Mouse (Mus musculus) kidney, embryonic 14.5 days (tissue): ENCODE results near the gene Slc9a3r1. TPM values are rescaled to one million over a fixed set of nuclear protein-coding genes. Genes with fewer than 3 reads are reported as not detected.

Experiments used
- ATAC-seq: fragments of 200-750 bp; cut with Nextera tagmentation; 2 replicates; pipeline ENCODE4 v1.8.0; 2017; ENCODE audit warnings: moderate number of reproducible peaks, mild to moderate bottlenecking, moderate TSS enrichment, moderate library complexity; ENCODE audit not compliant: low FRiP score, low TSS enrichment
- H3K27ac ChIP-seq: fragments of 300-500 bp; sonication (generic); 2 replicates; pipeline ENCODE4 v1.5.1; 2014; ENCODE audit warnings: low read depth, mild to moderate bottlenecking, low read length, moderate library complexity, mixed read lengths
- H3K27me3 ChIP-seq: fragments of 300-500 bp; sonication (generic); 2 replicates; pipeline ENCODE4 v1.6.1; 2014; ENCODE audit warnings: mild to moderate bottlenecking, low read length; ENCODE audit not compliant: control insufficient read depth, insufficient read depth
- H3K36me3 ChIP-seq: fragments of 300-500 bp; sonication (generic); 2 replicates; pipeline ENCODE4 v1.6.1; 2014; ENCODE audit warnings: low read length, mixed read lengths; ENCODE audit not compliant: control insufficient read depth, insufficient read depth
- H3K4me1 ChIP-seq: fragments of 300-500 bp; sonication (generic); 2 replicates; pipeline ENCODE4 v1.6.1; 2014; ENCODE audit warnings: low read length, mixed read lengths; ENCODE audit not compliant: control insufficient read depth, insufficient read depth
- H3K4me2 ChIP-seq: fragments of 300-500 bp; sonication (generic); replicated peaks from 2 replicates; pipeline ENCODE4 v1.6.1; 2014; ENCODE audit warnings: low read depth, mild to moderate bottlenecking, low read length
- H3K4me3 ChIP-seq: fragments of 300-500 bp; sonication (generic); 2 replicates; pipeline ENCODE4 v1.5.1; 2014; ENCODE audit warnings: mild to moderate bottlenecking, low read length
- H3K9ac ChIP-seq: fragments of 300-500 bp; sonication (generic); 2 replicates; pipeline ENCODE4 v1.6.1; 2014; ENCODE audit warnings: low read depth, mild to moderate bottlenecking, low read length, moderate library complexity
- H3K9me3 ChIP-seq: fragments of 300-500 bp; sonication (generic); 2 replicates; pipeline ENCODE4 v1.6.1; 2016; ENCODE audit warnings: low read length; ENCODE audit not compliant: control insufficient read depth
- WGBS: fragments of 180-500 bp; shearing (Covaris S2); extraction: QIAGEN DNeasy Blood & Tissue Kit; methylation state at CpG from one replicate; pipeline ENCODE4 v1.1.7; 2014; 5-methylcytosine and 5-hydroxymethylcytosine counted together
- polyA plus RNA-seq: library from polyadenylated mRNA; unstranded; fragments of >200 nt; fragmentation: Nextera tagmentation; extraction: Ambion mirVana; gene quantifications from 2 replicates; pipeline ENCODE4 v1.2.1, GENCODE M21; 2014

Slc9a3r1 gene
- polyA plus RNA-seq, 1 experiment from 2014 or later: 110 TPM

DNA sequence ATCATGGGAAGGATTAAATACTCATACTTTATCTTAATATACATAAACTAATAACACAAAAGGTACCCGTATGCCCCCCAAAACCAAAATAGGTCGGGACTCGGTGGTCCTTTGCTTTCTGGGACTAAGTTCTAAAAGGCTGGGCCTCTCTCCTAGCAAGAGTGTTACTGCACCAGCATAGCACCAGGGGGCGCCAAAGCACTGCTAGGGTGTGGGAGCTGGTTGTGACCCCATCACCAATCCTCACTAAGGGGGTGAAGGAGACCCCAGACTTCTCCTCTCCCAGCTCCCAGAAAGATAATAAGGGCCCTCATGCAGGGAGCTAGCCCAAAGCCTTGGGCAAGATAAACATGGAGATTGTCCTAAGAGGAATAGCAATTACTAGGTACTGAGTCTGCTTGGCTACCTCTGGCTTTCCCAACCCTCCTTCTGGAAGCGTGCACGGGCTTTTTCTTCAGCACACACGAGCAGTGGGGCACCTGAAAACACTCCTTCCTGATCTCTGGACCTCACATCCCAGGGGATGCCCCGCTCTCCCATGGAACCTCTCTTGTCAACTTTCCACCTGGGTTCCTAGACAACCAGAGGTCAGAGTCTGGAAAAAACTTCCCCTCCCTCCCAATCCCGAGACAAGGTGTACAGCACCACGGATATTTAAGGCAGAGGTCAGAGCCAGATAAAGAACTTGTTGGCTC lies 2.1 kb upstream of the Slc9a3r1 start:
- ATAC-seq: no peak
- 31% methylated on average over 10 of the region's 10 CpGs for WGBS
- Histone ChIP-seq H3K27ac (no peak overlapping the region), H3K9me3 (no peaks in the 10 kb centered on the region), H3K9ac (no peak overlapping the region), H3K4me2 (no peak overlapping the region), H3K36me3 (no peaks in the 10 kb centered on the region), H3K4me3 (no peak overlapping the region), H3K4me1 (peaks cover 27% of the 10 kb centered on the region; the same call in 1 of the 2 replicates), H3K27me3 (peaks cover 3% of the 10 kb centered on the region; the same call in 1 of the 2 replicates)

DNA sequence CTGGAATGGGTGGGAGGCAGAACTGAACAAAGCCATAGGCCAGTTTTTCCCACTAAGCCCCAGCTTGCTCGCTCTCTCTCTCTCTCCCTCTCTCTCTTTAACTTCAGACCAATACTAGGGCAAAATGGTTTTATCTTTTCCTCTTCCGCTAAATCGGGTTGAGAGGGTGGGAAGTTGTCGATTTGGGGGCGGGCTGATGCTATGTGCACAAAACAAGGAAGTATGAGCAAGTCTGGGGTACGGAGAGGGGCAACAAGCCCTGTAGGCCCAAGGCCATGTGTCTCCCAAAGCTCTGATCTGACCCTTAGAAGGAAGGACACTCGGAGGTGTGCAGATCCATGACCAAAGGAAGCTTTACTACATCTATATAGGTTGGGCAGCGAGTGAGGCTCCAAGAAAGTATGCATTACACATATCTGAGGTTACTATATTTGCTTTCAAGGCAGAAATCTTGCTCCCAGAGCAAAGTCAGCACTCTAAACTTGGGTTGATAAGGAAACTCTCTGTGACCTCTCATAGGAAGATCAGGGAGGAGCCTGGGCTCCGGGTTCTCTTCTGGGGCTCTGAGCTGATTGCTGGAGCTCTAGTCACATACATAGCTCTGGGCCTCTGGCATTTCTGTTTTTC lies 1.4 kb upstream of the Slc9a3r1 start:
- no peaks in the 10 kb centered on the region for H3K9me3 ChIP-seq
- no peak overlapping the region for H3K9ac ChIP-seq
- no peak overlapping the region for H3K4me2 ChIP-seq
- no peak overlapping the region for H3K4me3 ChIP-seq
- H3K27ac ChIP-seq: no peak overlapping the region
- H3K4me1 ChIP-seq: peaks cover 27% of the 10 kb centered on the region; the same call in 1 of the 2 replicates
- H3K27me3 ChIP-seq: peaks cover 3% of the 10 kb centered on the region; the same call in 1 of the 2 replicates
- no peaks in the 10 kb centered on the region for H3K36me3 ChIP-seq
- ATAC-seq: no peak
- 71% methylated on average over 9 of the region's 9 CpGs for WGBS

DNA sequence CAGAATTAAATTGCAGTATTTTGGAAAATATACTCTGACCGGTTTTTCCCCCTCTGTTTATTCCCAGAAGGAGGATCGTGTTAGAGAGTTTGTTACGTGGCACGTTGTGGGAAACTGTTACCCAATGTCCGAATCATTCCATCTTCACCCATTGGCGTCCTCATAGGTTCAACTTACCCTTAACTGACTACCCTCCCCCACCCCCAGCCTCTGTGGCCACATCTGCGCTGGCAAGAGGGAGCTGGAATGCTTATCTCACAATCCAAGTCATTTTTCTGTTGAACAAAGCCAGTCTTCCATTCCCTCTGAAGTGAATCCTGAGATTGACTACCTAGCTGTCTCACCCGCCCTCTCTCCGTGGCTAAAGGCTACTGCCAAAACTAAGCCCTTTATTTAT lies 938 bp upstream of the Slc9a3r1 start:
- Histone ChIP-seq H3K9ac (0 out of 2 replicates have a peak overlapping the region, but pooled peaks have one; percentile 45), H3K27me3 (peaks cover 3% of the 10 kb centered on the region; the same call in 1 of the 2 replicates), H3K27ac (no peak overlapping the region), H3K4me2 (peak overlapping the region; percentile 79), H3K4me1 (peaks cover 27% of the 10 kb centered on the region; the same call in 1 of the 2 replicates), H3K4me3 (peak overlapping the region; percentile 56), H3K9me3 (no peaks in the 10 kb centered on the region), H3K36me3 (no peaks in the 10 kb centered on the region)
- no peak for ATAC-seq
- WGBS: 27% methylated on average over 9 of the region's 9 CpGs

DNA sequence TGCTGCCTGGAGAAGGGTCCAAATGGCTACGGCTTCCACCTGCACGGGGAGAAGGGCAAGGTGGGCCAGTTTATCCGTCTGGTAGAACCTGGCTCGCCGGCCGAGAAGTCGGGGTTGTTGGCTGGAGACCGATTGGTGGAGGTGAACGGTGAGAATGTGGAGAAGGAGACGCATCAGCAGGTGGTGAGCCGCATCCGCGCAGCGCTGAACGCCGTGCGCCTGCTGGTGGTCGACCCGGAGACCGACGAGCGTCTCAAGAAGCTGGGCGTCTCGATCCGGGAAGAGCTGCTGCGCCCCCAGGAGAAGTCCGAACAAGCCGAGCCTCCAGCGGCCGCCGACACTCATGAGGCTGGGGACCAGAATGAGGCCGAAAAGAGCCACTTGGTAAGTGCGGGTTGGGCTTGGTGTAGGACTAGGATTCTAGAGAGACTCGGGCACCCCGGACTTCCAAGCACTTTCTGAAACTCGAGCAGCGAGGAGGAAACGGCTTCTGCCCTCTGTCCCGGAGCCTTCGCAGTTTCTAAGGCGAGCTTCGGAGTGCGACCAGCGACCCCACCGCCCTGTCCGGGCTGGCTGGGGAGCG lies 518 bp downstream of the Slc9a3r1 start:
- Histone ChIP-seq H3K4me1 (peaks cover 21% of the 10 kb centered on the region; the same call in 1 of the 2 replicates), H3K27ac (peak overlapping the region; percentile 82; the same call in 1 of the 2 replicates), H3K9me3 (no peaks in the 10 kb centered on the region), H3K27me3 (peaks cover 3% of the 10 kb centered on the region; the same call in 1 of the 2 replicates), H3K36me3 (no peaks in the 10 kb centered on the region), H3K9ac (peak overlapping the region; percentile 48), H3K4me3 (peak overlapping the region; percentile 56), H3K4me2 (peak overlapping the region; percentile 79)
- 0 out of 2 replicates have a peak, but pooled peaks have one; percentile 1 for ATAC-seq
- WGBS: under 1% methylated on average over 47 of the region's 47 CpGs

DNA sequence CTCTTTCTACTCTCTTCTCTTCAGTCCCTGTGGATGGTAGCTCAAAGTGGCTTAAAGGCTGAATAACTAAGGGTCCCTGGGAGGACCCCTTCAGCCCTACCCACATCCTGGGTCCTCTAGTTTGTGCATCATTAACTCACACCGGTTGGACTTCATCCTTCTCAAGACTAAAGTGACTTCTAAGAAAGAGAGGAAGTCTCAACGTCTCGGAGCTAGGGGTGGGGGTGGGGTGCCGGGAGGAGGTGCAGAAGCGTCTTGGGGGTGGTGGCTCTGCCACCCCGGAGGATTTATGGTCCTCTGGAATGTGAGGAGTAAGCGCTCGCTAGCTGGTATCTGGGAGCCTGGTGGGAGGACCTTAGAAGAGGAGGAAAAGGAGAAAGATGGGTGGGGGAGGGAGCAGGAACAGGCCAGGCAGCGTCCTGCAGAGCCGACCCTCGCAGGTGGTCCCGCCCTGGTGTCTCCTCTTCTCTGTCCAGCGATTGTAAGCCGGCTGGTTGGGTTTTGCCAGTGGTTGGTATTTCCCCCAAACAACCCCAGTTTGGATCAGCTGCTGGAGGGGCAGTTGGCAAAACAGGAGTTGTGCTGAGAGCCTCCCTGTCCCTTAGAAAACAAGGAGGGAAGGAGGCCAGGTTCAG lies 1.3 kb downstream of the Slc9a3r1 start:
- WGBS: 1% methylated on average over 12 of the region's 14 CpGs
- peaks cover 3% of the 10 kb centered on the region; the same call in 1 of the 2 replicates for H3K27me3 ChIP-seq

DNA sequence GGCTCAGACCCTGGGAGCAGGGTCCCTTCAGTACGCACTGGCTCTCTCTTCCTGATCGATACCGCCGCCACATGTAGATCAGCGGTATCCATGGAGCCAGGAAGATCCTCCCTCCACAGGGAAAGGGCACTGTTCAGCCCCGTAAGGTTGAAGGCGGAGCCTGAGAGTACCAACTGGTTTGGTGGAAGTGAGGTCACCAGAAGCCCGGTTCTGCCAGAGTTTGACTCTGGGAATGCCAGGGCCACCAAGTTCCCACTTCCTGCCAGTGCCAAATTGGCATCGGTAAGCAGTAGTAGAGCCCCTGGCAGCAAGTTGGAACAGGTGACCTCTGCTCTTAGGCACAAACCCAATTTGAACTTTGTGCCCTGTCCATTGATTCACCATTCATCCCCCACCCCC lies 1.8 kb downstream of the Slc9a3r1 start:
- Histone ChIP-seq H3K4me2 (peak overlapping the region; percentile 79), H3K36me3 (no peaks in the 10 kb centered on the region), H3K9me3 (no peaks in the 10 kb centered on the region), H3K9ac (peak overlapping the region; percentile 48), H3K27me3 (peaks cover 3% of the 10 kb centered on the region; the same call in 1 of the 2 replicates), H3K4me3 (peak overlapping the region; percentile 56), H3K27ac (peak overlapping the region; percentile 65; the same call in 1 of the 2 replicates), H3K4me1 (peaks cover 21% of the 10 kb centered on the region; the same call in 1 of the 2 replicates)
- no peak for ATAC-seq
- 2% methylated on average over 9 of the region's 9 CpGs for WGBS

More for the DNA sequence above, 1.3 kb downstream of the Slc9a3r1 start:
- H3K27ac ChIP-seq: peak overlapping the region; percentile 82; the same call in 1 of the 2 replicates
- H3K4me3 ChIP-seq: peak overlapping the region; percentile 56
- H3K36me3 ChIP-seq: no peaks in the 10 kb centered on the region
- peaks cover 21% of the 10 kb centered on the region; the same call in 1 of the 2 replicates for H3K4me1 ChIP-seq
- H3K4me2 ChIP-seq: peak overlapping the region; percentile 79
- no peaks in the 10 kb centered on the region for H3K9me3 ChIP-seq
- peak overlapping the region; percentile 48 for H3K9ac ChIP-seq
- peak; percentile 25; the same call in 1 of the 2 replicates for ATAC-seq

DNA sequence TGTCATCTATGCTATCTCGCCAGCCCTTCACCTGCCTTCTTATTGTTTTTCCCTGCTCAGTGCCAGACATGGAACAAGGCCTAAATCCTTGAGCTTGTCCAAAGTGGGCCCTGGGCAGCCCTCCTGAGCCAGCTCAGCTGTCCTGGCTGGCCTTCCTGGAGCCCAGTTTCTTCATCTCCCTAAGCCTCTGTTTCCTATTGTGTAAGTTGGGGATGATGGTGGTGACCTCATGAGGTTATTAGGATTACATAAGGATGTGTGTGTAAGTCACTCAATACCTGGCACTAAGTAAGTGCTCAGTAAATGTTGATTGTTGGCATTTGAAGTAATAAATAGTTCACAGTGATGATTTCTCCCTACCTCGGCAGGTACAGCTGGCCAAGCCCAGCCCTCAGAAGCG lies 3.6 kb downstream of the Slc9a3r1 start:
- Histone ChIP-seq H3K36me3 (no peaks in the 10 kb centered on the region), H3K4me2 (no peak overlapping the region), H3K9me3 (no peaks in the 10 kb centered on the region), H3K27ac (no peak overlapping the region), H3K4me1 (peaks cover 27% of the 10 kb centered on the region), H3K27me3 (peaks cover 3% of the 10 kb centered on the region; the same call in 1 of the 2 replicates), H3K4me3 (no peak overlapping the region), H3K9ac (no peak overlapping the region)
- no peak for ATAC-seq
- 89% methylated on average over 3 of the region's 3 CpGs for WGBS

DNA sequence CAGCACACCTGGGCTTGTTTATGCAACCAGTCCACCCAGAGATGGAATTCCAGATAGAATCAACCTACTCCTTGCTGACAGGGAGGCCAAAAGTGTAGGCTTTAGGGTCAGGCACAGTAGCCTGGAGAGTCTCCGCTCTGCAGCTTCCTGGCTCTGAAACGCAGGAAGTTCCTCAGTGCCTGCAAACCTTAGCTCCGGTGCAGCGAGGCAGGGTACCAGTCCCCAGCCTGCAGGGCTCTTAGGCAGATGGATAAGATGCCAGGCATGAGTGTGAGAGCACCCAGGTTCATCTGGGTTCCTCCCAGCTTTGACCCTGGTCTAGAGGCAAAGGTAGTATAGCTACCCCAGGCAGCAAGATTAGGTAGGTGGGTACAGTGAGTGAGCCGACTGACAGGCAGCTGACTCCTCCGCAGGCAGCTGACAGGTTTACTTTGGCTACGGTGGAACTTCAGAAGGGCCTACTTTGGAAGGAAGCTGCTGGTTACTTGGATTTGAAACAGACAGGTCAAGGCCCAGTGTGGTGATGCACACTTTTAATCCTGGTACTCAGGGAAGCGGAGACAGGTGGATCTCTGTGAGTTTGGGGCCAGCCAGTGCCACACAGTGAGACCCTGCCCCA lies 4.6 kb downstream of the Slc9a3r1 start:
- Histone ChIP-seq H3K4me1 (peaks cover 30% of the 10 kb centered on the region), H3K27ac (no peak overlapping the region), H3K4me2 (no peak overlapping the region), H3K4me3 (no peak overlapping the region), H3K9me3 (no peaks in the 10 kb centered on the region), H3K9ac (no peak overlapping the region), H3K36me3 (no peaks in the 10 kb centered on the region), H3K27me3 (peaks cover 3% of the 10 kb centered on the region; the same call in 1 of the 2 replicates)
- ATAC-seq: no peak
- 61% methylated on average over 8 of the region's 8 CpGs for WGBS
